Mouse (Mus musculus) midbrain, postnatal 0 days (tissue): ENCODE data around the gene Ift46. TPM values are rescaled to one million over a fixed set of nuclear protein-coding genes. Genes with fewer than 3 reads are reported as not detected.
A peak's percentile ranks its signal among the peaks of the same experiment; 100 is the strongest.

Experiments used
- ATAC-seq: fragments of 200-750 bp; cut with Nextera tagmentation; 2 replicates; pipeline ENCODE4 v1.8.0; 2017; ENCODE audit warnings: moderate number of reproducible peaks, mild to moderate bottlenecking, moderate TSS enrichment, moderate library complexity; ENCODE audit not compliant: low FRiP score
- DNase-seq: peaks from one replicate; pipeline ENCODE4 v3.0.0-alpha.2; 2015; ENCODE audit warnings: low spot score
- H3K27ac ChIP-seq: fragments of 300-500 bp; sonication (generic); 2 replicates; pipeline ENCODE4 v1.5.1; 2014; ENCODE audit warnings: low read depth, mild to moderate bottlenecking, low read length, mixed read lengths
- H3K27me3 ChIP-seq: fragments of 300-500 bp; sonication (generic); 2 replicates; pipeline ENCODE4 v1.6.1; 2014; ENCODE audit warnings: low read length, control low read depth, mixed read lengths; ENCODE audit not compliant: insufficient read depth
- H3K36me3 ChIP-seq: fragments of 300-500 bp; sonication (generic); 2 replicates; pipeline ENCODE4 v1.6.1; 2014; ENCODE audit warnings: low read length, control low read depth, mixed read lengths; ENCODE audit not compliant: insufficient read depth
- H3K4me1 ChIP-seq: fragments of 300-500 bp; sonication (generic); 2 replicates; pipeline ENCODE4 v1.6.1; 2014; ENCODE audit warnings: mild to moderate bottlenecking, control low read depth, antibody characterized with exemption, low read length, mixed read lengths; ENCODE audit not compliant: insufficient read depth
- H3K4me2 ChIP-seq: fragments of 300-500 bp; sonication (generic); 2 replicates; pipeline ENCODE4 v1.6.1; 2014; ENCODE audit warnings: low read depth, mild to moderate bottlenecking, low read length, mixed read lengths; ENCODE audit not compliant: poor library complexity, severe bottlenecking
- H3K4me3 ChIP-seq: fragments of 300-500 bp; sonication (generic); 2 replicates; pipeline ENCODE4 v1.5.1; 2014; ENCODE audit warnings: low read depth, mild to moderate bottlenecking, low read length, moderate library complexity
- H3K9ac ChIP-seq: fragments of 300-500 bp; sonication (generic); replicated peaks from 2 replicates; pipeline ENCODE4 v1.6.1; 2014; ENCODE audit warnings: mild to moderate bottlenecking, low read length, moderate library complexity, mixed read lengths; ENCODE audit not compliant: poor library complexity, severe bottlenecking
- H3K9me3 ChIP-seq: fragments of 300-500 bp; sonication (generic); 2 replicates; pipeline ENCODE4 v1.6.1; 2016; ENCODE audit warnings: low read length, control low read depth
- CTCF ChIP-seq: IDR thresholded peaks from 2 replicates; pipeline ENCODE4 v1.5.1; 2016; ENCODE audit warnings: antibody characterized with exemption, mild to moderate bottlenecking
- whole genome bisulfite sequencing: fragments of 180-500 bp; shearing (Covaris S2); extraction: QIAGEN DNeasy Blood & Tissue Kit; methylation state at CpG from one replicate; pipeline ENCODE4 v1.1.7; 2014; 5-methylcytosine and 5-hydroxymethylcytosine counted together
- polyA plus RNA-seq: library from polyadenylated mRNA; unstranded; fragments of >200 nt; fragmentation: Nextera tagmentation; extraction: Ambion mirVana; gene quantifications from 2 replicates; pipeline ENCODE4 v1.2.1, GENCODE M21; 2015
- total RNA-seq: library from RNA; depleted of rRNA; stranded (reverse); fragments of >200 nt; gene quantifications from 2 replicates; pipeline ENCODE4 v1.2.3, GENCODE M21; 2014

Gene Ift46
- total and polyA plus RNA-seq, 2 experiments from 2014 or later = 72.1 to 170 TPM

DNA sequence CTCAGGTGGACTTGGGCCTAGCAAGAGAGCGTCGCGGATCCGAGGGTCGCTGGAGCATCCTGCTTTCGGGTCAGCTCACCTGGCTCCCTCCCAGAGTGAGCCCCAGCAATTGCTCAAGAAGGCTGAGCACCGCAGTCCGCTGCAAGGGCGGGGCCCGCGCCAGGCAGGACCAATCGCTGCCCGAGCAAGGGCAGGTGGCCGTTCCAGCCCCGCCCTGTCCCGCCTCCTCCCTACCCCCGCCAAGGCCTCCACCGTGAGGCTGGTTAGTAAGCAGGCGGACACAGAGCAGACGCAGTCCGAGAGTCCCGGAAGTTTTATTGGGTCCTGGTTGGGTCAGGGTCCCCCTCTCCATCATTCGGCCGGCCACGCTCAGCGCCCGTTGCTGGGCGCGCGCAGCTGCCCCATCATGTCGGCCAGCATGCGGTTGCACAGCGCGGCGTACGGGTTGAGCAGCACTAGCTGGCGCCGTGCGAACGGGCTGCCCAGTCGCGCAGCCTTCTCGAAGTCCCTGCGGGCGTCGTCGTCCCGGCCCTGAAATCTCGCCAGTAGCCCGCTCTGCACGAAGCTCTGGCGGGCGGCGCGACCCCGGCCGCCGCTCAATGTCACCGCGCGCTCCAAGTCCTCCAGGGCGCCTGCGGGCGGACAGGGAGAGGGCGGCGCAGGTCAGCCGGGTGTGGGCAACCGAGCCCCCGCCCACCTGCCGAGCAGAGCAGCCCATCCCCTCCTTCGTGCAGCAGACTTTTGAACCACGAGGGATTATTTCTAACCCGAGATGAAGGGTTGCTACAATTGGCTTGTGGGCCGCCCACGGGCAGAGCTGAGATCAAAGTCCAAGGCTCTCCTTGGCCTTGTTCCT lies 31.6 kb downstream of the Ift46 start, which contains the start of gene Tmem25:
TSS of gene Tmem25 (minus strand) at position 206 of the 856 bp plus-strand sequence.
- H3K9me3 ChIP-seq = no peaks in the 10 kb centered on the region
- H3K36me3 ChIP-seq = peaks cover 19% of the 10 kb centered on the region; the same call in 1 of the 2 replicates
- peak within 1 kb of the TSS; percentile 69 for H3K27ac ChIP-seq
- H3K27me3 ChIP-seq = no peaks in the 10 kb centered on the region
- H3K4me2 ChIP-seq = peak within 1 kb of the TSS; percentile 94
- no peaks in the 10 kb centered on the region for H3K4me1 ChIP-seq
- DNase-seq = peak; percentile 92
- TF ChIP-seq CTCF = no peak
- peak; percentile 93 for ATAC-seq
- WGBS = under 1% methylated on average over 75 of the region's 75 CpGs
- peak within 1 kb of the TSS; percentile 66 for H3K9ac ChIP-seq
- H3K4me3 ChIP-seq = peak within 1 kb of the TSS; percentile 57

DNA sequence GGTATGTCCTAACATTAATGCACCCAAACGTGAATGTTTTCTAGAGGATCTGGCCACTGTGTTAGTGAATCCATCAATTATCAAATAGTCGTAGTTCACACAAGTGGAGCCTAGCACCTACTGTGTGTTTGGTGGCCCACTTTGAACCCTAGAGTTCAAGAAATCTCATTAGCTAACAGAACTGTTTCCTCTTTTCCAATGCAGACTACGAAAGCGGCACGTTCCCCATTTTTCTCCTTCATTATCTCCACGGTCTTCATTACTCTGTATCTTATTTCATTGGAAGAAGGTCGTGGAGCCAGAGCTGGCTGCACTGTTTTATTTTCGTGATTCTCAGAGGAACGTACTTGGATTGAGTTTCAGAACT lies 32.2 kb downstream of the Ift46 start:
- H3K36me3 ChIP-seq = peaks cover 18% of the 10 kb centered on the region; the same call in 1 of the 2 replicates
- H3K27ac ChIP-seq = 0 out of 2 replicates have a peak overlapping the region, but pooled peaks have one; percentile 69
- H3K4me2 ChIP-seq = peak overlapping the region; percentile 94
- no peak for TF ChIP-seq CTCF
- peak overlapping the region; percentile 57 for H3K4me3 ChIP-seq
- no peaks in the 10 kb centered on the region for H3K27me3 ChIP-seq
- H3K9me3 ChIP-seq = no peaks in the 10 kb centered on the region
- DNase-seq (no peak), ATAC-seq (no peak)
- WGBS = 40% methylated on average over 9 of the region's 9 CpGs
- H3K9ac ChIP-seq = peak overlapping the region; percentile 66; the same call in 1 of the 2 replicates
- no peaks in the 10 kb centered on the region for H3K4me1 ChIP-seq

DNA sequence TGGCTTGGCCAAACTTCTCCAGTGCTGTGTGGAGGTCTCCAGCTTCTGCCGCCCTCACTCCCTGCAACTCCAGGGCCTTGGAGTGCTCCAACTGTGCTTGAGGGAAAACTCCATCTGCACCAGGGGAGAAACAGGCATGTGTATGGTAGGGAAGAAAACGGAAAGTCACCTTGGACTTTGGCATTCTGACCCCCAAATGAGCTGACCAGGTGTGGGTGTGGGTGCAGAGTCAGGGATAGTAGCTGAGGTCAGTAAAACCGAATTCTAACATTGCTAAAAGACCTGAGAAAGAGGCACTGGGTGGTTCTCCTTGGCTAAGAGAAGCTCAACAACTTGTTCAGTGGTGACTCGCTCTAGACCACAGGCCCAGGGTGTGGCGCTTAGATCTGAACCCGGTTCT lies 34.0 kb downstream of the Ift46 start:
- Histone ChIP-seq H3K36me3 (peaks cover 25% of the 10 kb centered on the region), H3K9ac (no peak overlapping the region), H3K4me2 (no peak overlapping the region), H3K27me3 (no peaks in the 10 kb centered on the region), H3K9me3 (no peaks in the 10 kb centered on the region), H3K4me3 (no peak overlapping the region), H3K27ac (no peak overlapping the region), H3K4me1 (no peaks in the 10 kb centered on the region)
- ATAC-seq = no peak
- TF ChIP-seq CTCF = no peak
- DNase-seq = no peak
- 81% methylated on average over 6 of the region's 6 CpGs for WGBS

DNA sequence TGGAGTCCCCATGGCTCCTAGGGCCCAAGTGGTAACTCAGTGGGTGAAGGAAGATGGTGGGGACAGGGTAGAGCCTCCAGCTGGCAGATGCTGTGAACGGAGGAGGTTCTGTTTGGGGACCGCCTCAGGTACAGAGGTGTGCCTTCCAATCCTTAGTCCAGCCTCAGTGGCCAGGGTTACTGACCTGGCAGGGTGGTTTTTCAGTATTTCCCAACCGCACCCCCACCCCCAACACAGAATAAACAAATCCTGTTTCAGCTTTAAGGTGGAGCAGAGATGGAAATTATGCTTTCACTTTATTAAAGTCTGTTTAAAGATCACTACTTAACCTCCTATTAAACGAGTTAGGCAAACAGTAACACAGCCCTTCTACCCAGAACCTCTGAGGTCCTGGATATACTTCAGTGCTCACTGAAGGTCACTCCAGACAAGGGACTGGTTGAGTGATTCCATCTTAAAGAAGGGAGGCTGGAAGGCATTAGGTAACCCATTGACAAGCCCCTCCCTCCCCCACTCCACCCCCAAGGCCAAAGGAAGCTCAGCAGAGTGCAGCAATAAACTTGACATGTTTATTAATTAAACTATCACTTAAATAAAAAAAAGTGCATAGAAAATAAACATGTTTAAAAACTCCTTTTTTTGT lies 35.2 kb downstream of the Ift46 start, which contains the start of gene Ttc36:
TSS of gene Ttc36 (minus strand) at position 265 of the 643 bp plus-strand sequence.
- Histone ChIP-seq H3K4me3 (no peak within 1 kb of the TSS), H3K27me3 (no peaks in the 10 kb centered on the region), H3K4me1 (no peaks in the 10 kb centered on the region), H3K36me3 (peaks cover 37% of the 10 kb centered on the region), H3K9ac (no peak within 1 kb of the TSS), H3K4me2 (no peak within 1 kb of the TSS), H3K9me3 (no peaks in the 10 kb centered on the region), H3K27ac (no peak within 1 kb of the TSS)
- TF ChIP-seq CTCF = no peak
- no peak for ATAC-seq
- no peak for DNase-seq
- WGBS = 79% methylated on average over 4 of the region's 4 CpGs

DNA sequence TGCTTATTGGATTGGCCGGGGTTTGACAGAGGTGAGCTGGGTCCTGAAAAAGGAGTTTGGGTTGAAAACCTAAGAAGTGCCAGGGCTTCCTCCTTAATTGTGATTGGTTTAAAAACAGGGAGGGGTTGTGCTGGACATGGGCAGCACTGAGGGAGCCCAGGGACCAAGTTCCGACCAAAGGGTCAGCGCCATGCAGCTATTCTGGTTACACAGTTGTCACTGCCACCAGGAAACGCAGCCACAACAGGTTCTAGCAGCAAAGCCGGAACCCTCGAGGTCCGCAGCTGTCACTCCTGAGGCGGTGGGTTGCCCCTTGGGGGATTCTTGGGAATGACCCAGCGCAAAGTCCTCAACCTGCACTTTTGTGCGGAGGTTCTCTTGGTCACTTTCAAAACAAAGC lies 37.0 kb downstream of the Ift46 start:
- DNase-seq (no peak), ATAC-seq (no peak)
- no peak for TF ChIP-seq CTCF
- H3K4me2 ChIP-seq = no peak overlapping the region
- H3K4me1 ChIP-seq = no peaks in the 10 kb centered on the region
- H3K27me3 ChIP-seq = no peaks in the 10 kb centered on the region
- no peak overlapping the region for H3K27ac ChIP-seq
- peaks cover 53% of the 10 kb centered on the region for H3K36me3 ChIP-seq
- H3K9me3 ChIP-seq = no peaks in the 10 kb centered on the region
- 91% methylated on average over 10 of the region's 10 CpGs for WGBS
- no peak overlapping the region for H3K4me3 ChIP-seq
- no peak overlapping the region for H3K9ac ChIP-seq

DNA sequence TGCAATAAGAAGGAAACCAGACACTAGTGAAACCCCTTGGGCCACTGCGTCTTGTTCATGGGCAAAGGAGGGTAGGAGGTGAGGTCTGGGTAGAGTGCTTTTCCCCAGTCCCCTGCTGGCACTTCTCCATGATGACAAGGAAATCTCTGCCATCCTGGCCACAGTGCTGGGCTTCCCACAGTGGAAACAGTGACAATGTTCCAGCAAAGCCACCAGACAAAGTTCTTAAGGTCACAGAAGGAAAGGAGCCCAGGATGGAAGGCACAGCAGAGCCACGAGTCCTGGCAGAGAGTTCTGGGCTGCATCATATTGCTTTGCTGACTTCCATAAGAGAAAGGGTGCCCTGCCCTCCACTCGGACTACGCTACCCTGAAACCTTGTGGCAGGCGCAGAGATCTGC lies 37.8 kb downstream of the Ift46 start:
- Histone ChIP-seq H3K4me3 (no peak overlapping the region), H3K9ac (no peak overlapping the region), H3K4me2 (no peak overlapping the region), H3K4me1 (no peaks in the 10 kb centered on the region), H3K9me3 (no peaks in the 10 kb centered on the region), H3K27ac (no peak overlapping the region), H3K36me3 (peaks cover 62% of the 10 kb centered on the region), H3K27me3 (no peaks in the 10 kb centered on the region)
- DNase-seq (no peak), ATAC-seq (no peak)
- TF ChIP-seq CTCF = no peak
- 91% methylated on average over 5 of the region's 5 CpGs for whole genome bisulfite sequencing
